Mouse (Mus musculus) Muller cell, postnatal 12 days (primary cell): ENCODE results near the gene Pogz.
A peak's percentile ranks its signal among the peaks of the same experiment; 100 is the strongest.
"Not testable (repeated sequence)": the region's sequence is repeated elsewhere in the genome, so short reads cannot be mapped to it uniquely, and the experiment has no call there.

ENCODE experiments used
- DNase-seq: peaks from one replicate; pipeline ENCODE4 v3.0.0-alpha.2; 2015; ENCODE audit errors: inconsistent ontology term

Pogz gene

GRCm38 (mm10) chr3:94915903-94916741, 78.8 kb downstream of the Pogz start:
- DNase-seq = peak; percentile 19

GRCm38 (mm10) chr3:94917816-94918361, 80.5 kb downstream of the Pogz start:
- DNase-seq = peak; percentile 80

- no peak for DNase-seq
These were observed 81.5 kb downstream of the Pogz start for GRCm38 (mm10) chr3:94918845-94919244.

GRCm38 (mm10) chr3:94921104-94921503, 83.7 kb downstream of the Pogz start:
- DNase-seq = no peak

GRCm38 (mm10) chr3:94922333-94922732, 85.0 kb downstream of the Pogz start:
- no peak for DNase-seq

- DNase-seq = no peak
These were observed 87.3 kb downstream of the Pogz start for GRCm38 (mm10) chr3:94924688-94925087.

- DNase-seq = not testable (repeated sequence)
These were observed 89.0 kb downstream of the Pogz start for GRCm38 (mm10) chr3:94926301-94926736.

GRCm38 (mm10) chr3:94928979-94929378, 91.6 kb downstream of the Pogz start:
- not testable (repeated sequence) for DNase-seq

GRCm38 (mm10) chr3:94930386-94931266, 93.3 kb downstream of the Pogz start:
- DNase-seq = not testable (repeated sequence)

GRCm38 (mm10) chr3:94931427-94932082, 94.2 kb downstream of the Pogz start:
- DNase-seq = not testable (repeated sequence)
